Mouse (Mus musculus) heart, embryonic 12.5 days (tissue): ENCODE results near the gene Timp3. TPM values are rescaled to one million over a fixed set of nuclear protein-coding genes. Genes with fewer than 3 reads are reported as not detected.

Experiments used
- ATAC-seq: fragments of 200-750 bp; cut with Nextera tagmentation; 2 replicates; pipeline ENCODE4 v1.8.0; 2017; ENCODE audit warnings: moderate TSS enrichment, moderate library complexity; ENCODE audit not compliant: insufficient number of reproducible peaks, low FRiP score
- H3K27ac ChIP-seq: fragments of 300-500 bp; sonication (generic); 2 replicates; pipeline ENCODE4 v1.5.1; 2016; ENCODE audit warnings: mild to moderate bottlenecking, moderate library complexity; ENCODE audit not compliant: poor library complexity, severe bottlenecking
- H3K27me3 ChIP-seq: fragments of 300-500 bp; sonication (generic); replicated peaks from 2 replicates; pipeline ENCODE4 v1.6.1; 2016; ENCODE audit warnings: mild to moderate bottlenecking, moderate library complexity
- H3K36me3 ChIP-seq: fragments of 300-500 bp; sonication (generic); 2 replicates; pipeline ENCODE4 v1.6.1; 2016; ENCODE audit warnings: mild to moderate bottlenecking, moderate library complexity
- H3K4me1 ChIP-seq: fragments of 300-500 bp; sonication (generic); replicated peaks from 2 replicates; pipeline ENCODE4 v1.6.1; 2016; ENCODE audit warnings: mild to moderate bottlenecking
- H3K4me2 ChIP-seq: fragments of 300-500 bp; sonication (generic); 2 replicates; pipeline ENCODE4 v1.6.1; 2016; ENCODE audit warnings: mild to moderate bottlenecking, moderate library complexity
- H3K4me3 ChIP-seq: fragments of 300-500 bp; sonication (generic); 2 replicates; pipeline ENCODE4 v1.5.1; 2016; ENCODE audit warnings: mild to moderate bottlenecking
- H3K9ac ChIP-seq: fragments of 300-500 bp; sonication (generic); 2 replicates; pipeline ENCODE4 v1.6.1; 2016; ENCODE audit warnings: mild to moderate bottlenecking, moderate library complexity
- H3K9me3 ChIP-seq: fragments of 300-500 bp; sonication (generic); replicated peaks from 2 replicates; pipeline ENCODE4 v1.6.1; 2016; ENCODE audit warnings: mild to moderate bottlenecking, moderate library complexity
- WGBS: fragments of 180-500 bp; shearing (Covaris S2); methylation state at CpG from one replicate; pipeline ENCODE4 v1.1.7; 2016; 5-methylcytosine and 5-hydroxymethylcytosine counted together
- polyA plus RNA-seq: library from polyadenylated mRNA; unstranded; fragments of >200 nt; fragmentation: Nextera tagmentation; extraction: Ambion mirVana; gene quantifications from 2 replicates; pipeline ENCODE4 v1.2.1, GENCODE M21; 2016

The Timp3 gene
- polyA plus RNA-seq, 1 experiment from 2014 or later: 71.5 TPM

GRCm38 (mm10) chr10:86351287-86351686, 51.1 kb downstream of the Timp3 start:
- H3K4me1 ChIP-seq: peaks cover 3% of the 10 kb centered on the region
- ATAC-seq: no peak
- no peak overlapping the region for H3K4me3 ChIP-seq
- H3K36me3 ChIP-seq: peaks cover 25% of the 10 kb centered on the region
- H3K9ac ChIP-seq: no peak overlapping the region
- H3K27me3 ChIP-seq: no peaks in the 10 kb centered on the region
- no peak overlapping the region for H3K4me2 ChIP-seq
- no peak overlapping the region for H3K27ac ChIP-seq
- WGBS: 59% methylated on average over 2 of the region's 2 CpGs
- no peaks in the 10 kb centered on the region for H3K9me3 ChIP-seq

GRCm38 (mm10) chr10:86352521-86352920, 52.3 kb downstream of the Timp3 start:
- Histone ChIP-seq H3K9me3 (no peaks in the 10 kb centered on the region), H3K4me1 (no peaks in the 10 kb centered on the region), H3K4me3 (no peak overlapping the region), H3K4me2 (no peak overlapping the region), H3K36me3 (peaks cover 17% of the 10 kb centered on the region), H3K27ac (no peak overlapping the region), H3K27me3 (no peaks in the 10 kb centered on the region), H3K9ac (no peak overlapping the region)
- 83% methylated on average over 3 of the region's 3 CpGs for WGBS
- peak; percentile 51; the same call in 1 of the 2 replicates for ATAC-seq

GRCm38 (mm10) chr10:86356819-86357563, 56.8 kb downstream of the Timp3 start:
- Histone ChIP-seq H3K36me3 (no peaks in the 10 kb centered on the region), H3K27ac (no peak overlapping the region), H3K9ac (no peak overlapping the region), H3K27me3 (no peaks in the 10 kb centered on the region), H3K4me1 (peaks cover 10% of the 10 kb centered on the region; the same call in 1 of the 2 replicates), H3K4me3 (no peak overlapping the region), H3K9me3 (no peaks in the 10 kb centered on the region), H3K4me2 (no peak overlapping the region)
- WGBS: 49% methylated on average over 5 of the region's 5 CpGs
- ATAC-seq: no peak

- Histone ChIP-seq H3K27me3 (no peaks in the 10 kb centered on the region), H3K36me3 (no peaks in the 10 kb centered on the region), H3K27ac (no peak overlapping the region), H3K4me2 (no peak overlapping the region), H3K4me3 (no peak overlapping the region), H3K9ac (no peak overlapping the region), H3K4me1 (peaks cover 10% of the 10 kb centered on the region; the same call in 1 of the 2 replicates), H3K9me3 (no peaks in the 10 kb centered on the region)
- no peak for ATAC-seq
- 80% methylated on average over 7 of the region's 7 CpGs for WGBS
Measured at GRCm38 (mm10) chr10:86358307-86358975, 58.3 kb downstream of the Timp3 start.

GRCm38 (mm10) chr10:86359208-86359607, 59.0 kb downstream of the Timp3 start:
- no peaks in the 10 kb centered on the region for H3K9me3 ChIP-seq
- ATAC-seq: no peak
- no peak overlapping the region for H3K27ac ChIP-seq
- no peaks in the 10 kb centered on the region for H3K36me3 ChIP-seq
- H3K9ac ChIP-seq: no peak overlapping the region
- H3K4me1 ChIP-seq: peaks cover 16% of the 10 kb centered on the region; the same call in 1 of the 2 replicates
- no peaks in the 10 kb centered on the region for H3K27me3 ChIP-seq
- no peak overlapping the region for H3K4me3 ChIP-seq
- H3K4me2 ChIP-seq: no peak overlapping the region
- 62% methylated on average over 2 of the region's 2 CpGs for WGBS

- no peaks in the 10 kb centered on the region; the same call in 1 of the 2 replicates for H3K27me3 ChIP-seq
- H3K4me2 ChIP-seq: no peak overlapping the region
- H3K27ac ChIP-seq: no peak overlapping the region
- no peaks in the 10 kb centered on the region for H3K36me3 ChIP-seq
- peaks cover 21% of the 10 kb centered on the region for H3K4me1 ChIP-seq
- no peaks in the 10 kb centered on the region for H3K9me3 ChIP-seq
- H3K4me3 ChIP-seq: no peak overlapping the region
- 0 out of 2 replicates have a peak, but pooled peaks have one; percentile 16 for ATAC-seq
- 54% methylated on average over 4 of the region's 4 CpGs for WGBS
- H3K9ac ChIP-seq: no peak overlapping the region
Measured at GRCm38 (mm10) chr10:86359699-86360098, 59.5 kb downstream of the Timp3 start.

- Histone ChIP-seq H3K27me3 (no peaks in the 10 kb centered on the region; the same call in 1 of the 2 replicates), H3K4me1 (peaks cover 47% of the 10 kb centered on the region), H3K36me3 (no peaks in the 10 kb centered on the region), H3K4me3 (no peak overlapping the region), H3K9me3 (no peaks in the 10 kb centered on the region), H3K4me2 (no peak overlapping the region), H3K27ac (no peak overlapping the region), H3K9ac (no peak overlapping the region)
- 67% methylated on average over 8 of the region's 8 CpGs for WGBS
- ATAC-seq: no peak
Measured at GRCm38 (mm10) chr10:86363669-86364309, 63.6 kb downstream of the Timp3 start.

GRCm38 (mm10) chr10:86365632-86366092, 65.5 kb downstream of the Timp3 start:
- peaks cover 51% of the 10 kb centered on the region for H3K4me1 ChIP-seq

GRCm38 (mm10) chr10:86367346-86367745, 67.2 kb downstream of the Timp3 start:
- Histone ChIP-seq H3K27me3 (no peaks in the 10 kb centered on the region; the same call in 1 of the 2 replicates), H3K4me1 (peaks cover 59% of the 10 kb centered on the region), H3K4me2 (no peak overlapping the region), H3K36me3 (no peaks in the 10 kb centered on the region), H3K27ac (no peak overlapping the region), H3K9me3 (no peaks in the 10 kb centered on the region), H3K4me3 (no peak overlapping the region), H3K9ac (no peak overlapping the region)
- WGBS: 60% methylated on average over 4 of the region's 4 CpGs
- no peak for ATAC-seq

More at GRCm38 (mm10) chr10:86365632-86366092, 65.5 kb downstream of the Timp3 start:
- H3K36me3 ChIP-seq: no peaks in the 10 kb centered on the region
- H3K27me3 ChIP-seq: no peaks in the 10 kb centered on the region; the same call in 1 of the 2 replicates
- H3K4me2 ChIP-seq: 0 out of 2 replicates have a peak overlapping the region, but pooled peaks have one; percentile 13
- H3K9ac ChIP-seq: no peak overlapping the region
- ATAC-seq: peak; percentile 90
- H3K4me3 ChIP-seq: no peak overlapping the region
- 0 out of 2 replicates have a peak overlapping the region, but pooled peaks have one; percentile 9 for H3K27ac ChIP-seq
- no peaks in the 10 kb centered on the region for H3K9me3 ChIP-seq
- 13% methylated on average over 5 of the region's 5 CpGs for WGBS

GRCm38 (mm10) chr10:86368811-86369210, 68.6 kb downstream of the Timp3 start:
- H3K9me3 ChIP-seq: no peaks in the 10 kb centered on the region
- no peak overlapping the region for H3K4me2 ChIP-seq
- peaks cover 57% of the 10 kb centered on the region for H3K4me1 ChIP-seq
- no peaks in the 10 kb centered on the region for H3K36me3 ChIP-seq
- 65% methylated on average over 12 of the region's 12 CpGs for WGBS
- H3K27ac ChIP-seq: no peak overlapping the region
- H3K27me3 ChIP-seq: no peaks in the 10 kb centered on the region; the same call in 1 of the 2 replicates
- H3K9ac ChIP-seq: no peak overlapping the region
- ATAC-seq: no peak
- H3K4me3 ChIP-seq: no peak overlapping the region

GRCm38 (mm10) chr10:86369346-86369745, 69.2 kb downstream of the Timp3 start:
- ATAC-seq: no peak
- peaks cover 52% of the 10 kb centered on the region for H3K4me1 ChIP-seq
- no peaks in the 10 kb centered on the region for H3K36me3 ChIP-seq
- H3K27me3 ChIP-seq: no peaks in the 10 kb centered on the region; the same call in 1 of the 2 replicates
- no peak overlapping the region for H3K4me2 ChIP-seq
- no peak overlapping the region for H3K4me3 ChIP-seq
- no peak overlapping the region for H3K9ac ChIP-seq
- no peak overlapping the region for H3K27ac ChIP-seq
- WGBS: 47% methylated on average over 4 of the region's 4 CpGs
- H3K9me3 ChIP-seq: no peaks in the 10 kb centered on the region
